Mouse (Mus musculus): ENCODE data around the gene Aff4. TPM values are rescaled to one million over a fixed set of nuclear protein-coding genes. Genes with fewer than 3 reads are reported as not detected.

Gene Aff4
- polyA plus RNA-seq, 1 experiment: 0.13 TPM

DNA sequence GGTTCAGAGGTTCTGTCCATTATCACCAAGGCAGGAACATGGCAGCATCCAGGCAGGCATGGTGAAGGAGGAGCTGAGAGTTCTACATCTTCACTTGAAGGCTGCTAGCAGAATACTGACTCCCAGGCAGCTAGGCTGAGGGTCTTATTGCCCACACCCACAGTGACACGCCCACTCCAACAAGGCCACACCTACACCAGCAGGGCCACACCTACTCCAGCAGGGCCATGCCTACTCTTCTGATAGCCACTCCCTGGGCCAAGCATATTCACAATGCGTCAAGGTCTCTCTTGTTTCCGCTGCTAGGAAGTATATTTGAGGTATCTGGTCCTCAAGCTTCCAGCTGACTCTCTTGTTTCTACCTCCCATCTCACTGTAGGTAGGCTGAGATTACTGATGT, 108.4 kb downstream of the Aff4 start:
- Histone ChIP-seq H3K27me3 (ENCODE audit: control insufficient read depth) (peaks cover 81% of the 10 kb centered on the region), H3K9me3 (ENCODE audit: control insufficient read depth, low read length) (peaks cover 15% of the 10 kb centered on the region; the same call in 1 of the 2 replicates), H3K36me3 (ENCODE audit: control insufficient read depth) (no peaks in the 10 kb centered on the region), H3K4me3 (replicated peaks) (no peak overlapping the region), H3K4me1 (ENCODE audit: control insufficient read depth) (peaks cover 35% of the 10 kb centered on the region)
- TF ChIP-seq TAL1 (IDR thresholded peaks at IDR 0.05; ENCODE audit: low read length) (no peak), GATA1 (IDR thresholded peaks at IDR 0.05; ENCODE audit: low read length) (no peak)

DNA sequence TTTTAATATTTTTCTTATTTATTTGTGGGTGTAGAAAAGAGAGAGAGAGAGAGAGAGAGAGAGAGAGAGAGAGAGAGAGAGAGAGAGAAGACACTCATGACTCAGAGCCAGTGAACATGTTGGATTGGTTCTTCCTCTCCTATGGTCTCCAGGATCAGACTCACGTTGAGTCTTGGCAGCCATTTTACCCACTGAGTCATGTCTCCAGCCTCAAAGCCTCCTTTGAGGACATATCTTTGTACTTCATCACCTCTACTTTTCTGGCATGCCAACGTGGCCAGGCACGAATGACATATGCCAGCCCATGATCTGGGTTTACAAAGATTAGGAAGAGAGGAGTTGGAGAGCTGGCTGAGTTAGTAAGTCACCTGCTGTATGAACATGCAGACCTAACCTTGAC, 109.6 kb downstream of the Aff4 start:
- Histone ChIP-seq H3K9me3 (ENCODE audit: control insufficient read depth, low read length) (peaks cover 21% of the 10 kb centered on the region), H3K27me3 (ENCODE audit: control insufficient read depth) (peaks cover 82% of the 10 kb centered on the region), H3K4me3 (replicated peaks) (no peak overlapping the region), H3K4me1 (ENCODE audit: control insufficient read depth) (peaks cover 35% of the 10 kb centered on the region), H3K36me3 (ENCODE audit: control insufficient read depth) (no peaks in the 10 kb centered on the region)
- TF ChIP-seq TAL1 (IDR thresholded peaks at IDR 0.05; ENCODE audit: low read length) (no peak), GATA1 (IDR thresholded peaks at IDR 0.05; ENCODE audit: low read length) (no peak)

- H3K9me3 ChIP-seq (ENCODE audit: control insufficient read depth, low read length): peaks cover 21% of the 10 kb centered on the region
- no peak overlapping the region for H3K4me3 ChIP-seq (replicated peaks)
- no peak for TF ChIP-seq GATA1 (IDR thresholded peaks at IDR 0.05; ENCODE audit: low read length)
- TF ChIP-seq TAL1 (IDR thresholded peaks at IDR 0.05; ENCODE audit: low read length): no peak
- H3K4me1 ChIP-seq (ENCODE audit: control insufficient read depth): peaks cover 41% of the 10 kb centered on the region
- H3K36me3 ChIP-seq (ENCODE audit: control insufficient read depth): no peaks in the 10 kb centered on the region
- H3K27me3 ChIP-seq (ENCODE audit: control insufficient read depth): peaks cover 82% of the 10 kb centered on the region
Observed at GRCm38 (mm10) chr11:53461727-53462126, 111.1 kb downstream of the Aff4 start.

GRCm38 (mm10) chr11:53463551-53464424, 113.2 kb downstream of the Aff4 start:
- H3K36me3 ChIP-seq (ENCODE audit: control insufficient read depth): no peaks in the 10 kb centered on the region
- H3K9me3 ChIP-seq (ENCODE audit: control insufficient read depth, low read length): peaks cover 14% of the 10 kb centered on the region
- H3K27me3 ChIP-seq (ENCODE audit: control insufficient read depth): peaks cover 80% of the 10 kb centered on the region
- H3K4me1 ChIP-seq (ENCODE audit: control insufficient read depth): peaks cover 35% of the 10 kb centered on the region
- TF ChIP-seq GATA1 (IDR thresholded peaks at IDR 0.05; ENCODE audit: low read length) (no peak), TAL1 (IDR thresholded peaks at IDR 0.05; ENCODE audit: low read length) (no peak)
- peak overlapping the region; percentile 5 for H3K4me3 ChIP-seq (replicated peaks)

DNA sequence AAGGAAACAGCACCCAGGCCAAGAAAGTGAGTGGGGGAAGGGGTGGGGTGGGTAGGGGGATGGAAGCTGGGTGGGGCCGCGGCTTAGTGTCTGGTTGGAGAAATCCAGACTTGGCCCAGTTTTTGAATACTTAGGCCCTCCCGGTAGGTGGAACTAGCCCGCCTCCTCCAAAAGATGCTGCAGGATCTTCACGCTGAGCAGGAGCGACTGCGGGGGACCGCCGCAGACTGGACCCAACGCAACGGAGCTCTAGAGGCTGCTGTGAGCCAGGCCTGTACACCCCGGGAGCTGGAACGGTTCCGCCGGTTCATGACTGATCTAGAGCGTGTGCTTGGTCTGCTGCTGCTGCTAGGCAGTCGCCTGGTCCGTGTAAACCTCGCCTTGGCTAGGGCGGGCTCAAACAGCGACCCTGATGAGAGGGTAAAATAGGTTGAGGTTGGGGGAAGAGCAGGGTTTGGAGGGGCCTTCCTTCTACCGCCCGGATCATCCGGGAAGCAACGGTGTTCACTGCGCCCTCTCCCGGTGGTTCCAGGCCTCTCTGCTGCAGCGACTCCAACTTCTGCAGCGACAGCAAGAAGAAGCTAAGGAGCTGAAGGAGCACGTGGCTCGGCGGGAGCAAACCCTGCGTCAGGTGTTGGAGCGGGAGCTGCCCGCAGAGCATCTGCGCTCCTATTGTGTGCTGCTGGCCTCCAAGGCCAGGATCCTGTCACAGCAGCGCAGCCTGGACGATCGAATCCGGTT, 115.8 kb downstream of the Aff4 start:
- H3K4me3 ChIP-seq (replicated peaks): peak overlapping the region; percentile 38
- H3K9me3 ChIP-seq (ENCODE audit: control insufficient read depth, low read length): peaks cover 12% of the 10 kb centered on the region
- TF ChIP-seq GATA1 (IDR thresholded peaks at IDR 0.05; ENCODE audit: low read length): no peak
- no peak for TF ChIP-seq TAL1 (IDR thresholded peaks at IDR 0.05; ENCODE audit: low read length)
- peaks cover 39% of the 10 kb centered on the region for H3K4me1 ChIP-seq (ENCODE audit: control insufficient read depth)
- H3K27me3 ChIP-seq (ENCODE audit: control insufficient read depth): peaks cover 98% of the 10 kb centered on the region
- no peaks in the 10 kb centered on the region for H3K36me3 ChIP-seq (ENCODE audit: control insufficient read depth)

DNA sequence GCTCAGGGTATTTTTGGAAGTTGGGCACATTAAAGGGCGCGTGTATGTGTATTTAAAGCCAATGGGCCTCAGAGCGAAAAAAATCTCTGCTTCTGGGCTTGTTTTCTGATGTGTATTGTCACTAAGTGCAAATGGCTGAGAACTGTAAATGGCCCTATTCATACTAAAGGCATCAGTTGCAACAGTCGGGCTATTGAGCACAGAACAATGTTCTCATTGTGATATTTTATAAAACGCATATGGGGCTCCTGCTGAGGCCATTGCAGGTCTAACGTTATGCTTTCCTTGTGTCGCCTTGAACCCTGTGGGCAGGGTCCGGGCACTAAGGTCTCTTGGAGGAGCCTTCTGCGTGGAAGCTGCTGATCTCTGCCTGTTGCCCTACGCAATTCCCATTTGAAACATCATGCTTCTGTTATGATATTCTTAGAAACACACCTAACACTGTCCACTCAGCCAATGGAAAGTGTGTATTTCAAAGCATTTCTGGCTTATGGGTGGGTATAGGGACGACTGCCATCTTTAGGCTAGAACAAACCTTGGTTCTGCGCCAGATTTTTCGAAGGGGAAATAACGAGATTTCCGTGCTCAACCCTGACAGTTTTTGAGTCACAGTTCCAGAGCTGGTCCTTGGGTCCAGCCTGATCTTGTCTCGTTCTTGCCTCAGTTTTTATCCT, 118.8 kb downstream of the Aff4 start:
- no peaks in the 10 kb centered on the region for H3K36me3 ChIP-seq (ENCODE audit: control insufficient read depth)
- no peak overlapping the region for H3K4me3 ChIP-seq (replicated peaks)
- peaks cover 94% of the 10 kb centered on the region for H3K27me3 ChIP-seq (ENCODE audit: control insufficient read depth)
- H3K4me1 ChIP-seq (ENCODE audit: control insufficient read depth): peaks cover 19% of the 10 kb centered on the region
- TF ChIP-seq TAL1 (IDR thresholded peaks at IDR 0.05; ENCODE audit: low read length): no peak
- TF ChIP-seq GATA1 (IDR thresholded peaks at IDR 0.05; ENCODE audit: low read length): no peak
- H3K9me3 ChIP-seq (ENCODE audit: control insufficient read depth, low read length): peaks cover 3% of the 10 kb centered on the region

- TF ChIP-seq GATA1 (IDR thresholded peaks at IDR 0.05; ENCODE audit: low read length) (no peak), TAL1 (IDR thresholded peaks at IDR 0.05; ENCODE audit: low read length) (no peak)
- Histone ChIP-seq H3K36me3 (ENCODE audit: control insufficient read depth) (no peaks in the 10 kb centered on the region), H3K4me1 (ENCODE audit: control insufficient read depth) (peaks cover 19% of the 10 kb centered on the region), H3K4me3 (replicated peaks) (no peak within 1 kb of the TSS), H3K27me3 (ENCODE audit: control insufficient read depth) (peaks cover 94% of the 10 kb centered on the region), H3K9me3 (ENCODE audit: control insufficient read depth, low read length) (no peaks in the 10 kb centered on the region)
Observed at GRCm38 (mm10) chr11:53469968-53470695, 119.5 kb downstream of the Aff4 start, which contains the start of gene Gm9837. Gm9837 (minus strand) TSS chr11:53470479.

Other genes starting within 250 kb of the Aff4 start
- 0.89 and 0.97 TPM in 2 replicates for gene Hspa4, start 50.4 kb upstream of the Aff4 start, polyA plus RNA-seq (2012)
- gene Zcchc10, start 26.2 kb upstream of the Aff4 start, polyA plus RNA-seq (2012): 0.04 and 0.09 TPM in 2 replicates
- not detected in 2 replicates for gene Leap2, start 72.3 kb downstream of the Aff4 start, polyA plus RNA-seq (2012)
- 27.5 and 33.3 TPM in 2 replicates for gene Uqcrq, start 80.0 kb downstream of the Aff4 start, polyA plus RNA-seq (2012)
- gene Gdf9, start 80.2 kb downstream of the Aff4 start, polyA plus RNA-seq (2012): not detected in 2 replicates
- gene Gm10447, start 106.3 kb downstream of the Aff4 start, polyA plus RNA-seq (2012): not detected in 2 replicates
- not detected in 2 replicates for gene Shroom1, start 106.4 kb downstream of the Aff4 start, polyA plus RNA-seq (2012)
- gene Gm9837, start 119.6 kb downstream of the Aff4 start, polyA plus RNA-seq (2012): not detected in 2 replicates
- gene Gm9945, start 129.3 kb downstream of the Aff4 start, polyA plus RNA-seq (2012): not detected in 2 replicates
- 9.4 and 11.2 TPM in 2 replicates for gene Sowaha, start 129.4 kb downstream of the Aff4 start, polyA plus RNA-seq (2012)
- gene Sept8, start 168.4 kb downstream of the Aff4 start, polyA plus RNA-seq (2012): 7.5 and 7.8 TPM in 2 replicates
- gene Kif3a, start 216.5 kb downstream of the Aff4 start, polyA plus RNA-seq (2012): 0.31 and 0.37 TPM in 2 replicates

Data from erythroblast, embryonic 14.5 days (primary cell).